Mouse (Mus musculus): ENCODE measurements around the gene Ndufs7.

Ndufs7 gene

GRCm38 (mm10) chr10:80294311-80294710 is 45.4 kb downstream of the Ndufs7 start:
- no peak for DNase-seq (ENCODE audit: low spot score)

GRCm38 (mm10) chr10:80294788-80295303 is 45.9 kb downstream of the Ndufs7 start:
- DNase-seq (ENCODE audit: low spot score), result no peak

GRCm38 (mm10) chr10:80295618-80296425 is 46.9 kb downstream of the Ndufs7 start, which contains the start of gene Apc2:
Gene Apc2, plus strand, starts transcription at chr10:80295977.
- peak; percentile 69 for DNase-seq (ENCODE audit: low spot score)

GRCm38 (mm10) chr10:80296824-80297223 is 47.9 kb downstream of the Ndufs7 start:
- no peak for DNase-seq (ENCODE audit: low spot score)

- DNase-seq (ENCODE audit: low spot score), result no peak
Measured at GRCm38 (mm10) chr10:80297526-80298133, 48.7 kb downstream of the Ndufs7 start.

- peak; percentile 68 for DNase-seq (ENCODE audit: low spot score)
Measured at GRCm38 (mm10) chr10:80298571-80299281, 49.8 kb downstream of the Ndufs7 start.

GRCm38 (mm10) chr10:80299301-80299700 is 50.4 kb downstream of the Ndufs7 start:
- no peak for DNase-seq (ENCODE audit: low spot score)

GRCm38 (mm10) chr10:80299824-80300223 is 50.9 kb downstream of the Ndufs7 start:
- DNase-seq (ENCODE audit: low spot score), result no peak

GRCm38 (mm10) chr10:80300672-80301181 is 51.8 kb downstream of the Ndufs7 start:
- no peak for DNase-seq (ENCODE audit: low spot score)

GRCm38 (mm10) chr10:80301256-80302081 is 52.5 kb downstream of the Ndufs7 start:
- DNase-seq (ENCODE audit: low spot score), result no peak

GRCm38 (mm10) chr10:80302082-80302355 is 53.1 kb downstream of the Ndufs7 start:
- DNase-seq (ENCODE audit: low spot score), result no peak

GRCm38 (mm10) chr10:80302471-80302881 is 53.6 kb downstream of the Ndufs7 start:
- no peak for DNase-seq (ENCODE audit: low spot score)

- DNase-seq (ENCODE audit: low spot score), result no peak
Measured at GRCm38 (mm10) chr10:80304458-80304857, 55.5 kb downstream of the Ndufs7 start.

- DNase-seq (ENCODE audit: low spot score), result no peak
Measured at GRCm38 (mm10) chr10:80304862-80305261, 55.9 kb downstream of the Ndufs7 start.

Data from layer of hippocampus, adult 9-10 months (tissue).